Mouse (Mus musculus): ENCODE measurements around the gene Epm2aip1. TPM values are rescaled to one million over a fixed set of nuclear protein-coding genes. Genes with fewer than 3 reads are reported as not detected.

Gene Epm2aip1
- 80.5 TPM in 1 of 2 replicates, not detected in the other for polyA plus RNA-seq (2012; ENCODE audit: insufficient read depth, insufficient read length, low replicate concordance, missing spikeins)

DNA sequence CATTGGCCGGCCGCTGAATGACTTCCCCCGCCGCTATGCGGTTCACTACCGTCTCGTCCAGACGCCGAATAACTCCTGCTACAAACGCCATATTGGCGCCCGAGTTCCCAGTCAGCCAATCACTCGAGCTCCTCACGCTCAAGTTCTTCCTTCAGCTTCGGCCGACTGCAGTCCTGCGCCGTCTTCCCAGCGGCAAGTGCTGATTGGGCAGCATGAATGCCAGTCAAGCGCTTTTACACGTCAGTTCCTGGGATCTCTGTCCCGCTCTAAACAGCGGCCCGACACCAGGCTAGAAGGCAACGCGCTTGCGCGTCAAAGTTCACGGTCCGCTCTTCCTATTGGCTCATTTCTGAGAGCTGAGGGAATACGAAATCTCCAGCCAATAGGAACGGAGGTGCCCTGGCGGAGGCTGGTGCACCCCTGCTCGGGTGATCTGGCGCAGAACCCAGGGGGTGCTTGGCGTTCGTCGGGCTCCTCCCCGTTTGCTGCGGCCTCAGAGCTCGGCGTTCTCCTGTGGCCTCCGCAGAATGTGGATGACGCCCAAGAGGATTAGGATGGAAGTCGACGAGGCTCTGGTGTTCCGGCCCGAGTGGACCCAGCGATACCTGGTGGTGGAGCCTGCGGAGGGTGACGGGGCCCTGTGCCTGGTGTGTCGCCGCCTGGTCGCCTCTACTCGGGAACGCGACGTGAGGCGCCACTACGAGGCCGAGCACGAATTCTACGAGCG lies at the start of gene Epm2aip1, which contains the start of gene Mlh1:
Epm2aip1 (plus strand) TSS at position 496 of the 727 bp plus-strand sequence.
Mlh1 (minus strand) TSS at position 358 of the 727 bp plus-strand sequence.
- Histone ChIP-seq H3K4me1 (ENCODE audit: control insufficient read depth, insufficient read depth, low read length) (peaks cover 3% of the 10 kb centered on the region), H3K4me3 (ENCODE audit: insufficient read depth, low read depth, low read length) (peak within 1 kb of the TSS; percentile 68), H3K27ac (ENCODE audit: insufficient read depth, low read depth, low read length) (peak within 1 kb of the TSS; percentile 80)
- WGBS, result under 1% methylated on average over 64 of the region's 64 CpGs
- TF ChIP-seq CTCF (IDR thresholded peaks at IDR 0.05; ENCODE audit: insufficient read depth, low read depth, low read length), result no peak
- TF ChIP-seq POLR2A (IDR thresholded peaks at IDR 0.05; ENCODE audit: insufficient read depth, low read depth, low read length), result peak; percentile 74

DNA sequence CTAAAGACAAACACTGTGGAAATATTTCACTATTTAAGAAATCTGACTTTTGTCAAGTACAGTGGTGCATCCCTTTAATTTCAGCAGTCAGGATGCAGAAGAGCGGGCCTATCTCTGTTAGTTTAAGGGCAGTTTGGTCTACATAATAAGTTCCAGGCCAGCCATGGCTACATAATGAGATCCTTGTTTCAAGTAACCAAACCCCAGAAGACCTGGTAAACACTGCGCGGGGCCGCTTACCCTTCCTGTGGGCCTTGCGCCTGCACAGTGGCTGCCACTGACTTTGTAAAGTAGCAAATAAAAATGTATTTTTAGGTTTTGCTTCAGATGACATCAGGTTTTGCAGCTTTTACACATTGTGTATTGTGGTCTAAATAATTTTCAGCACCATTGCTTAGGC lies 48.3 kb upstream of the Epm2aip1 start:
- 96% methylated on average over 5 of the region's 5 CpGs for WGBS
- Histone ChIP-seq H3K4me3 (ENCODE audit: insufficient read depth, low read depth, low read length) (no peak overlapping the region), H3K4me1 (ENCODE audit: control insufficient read depth, insufficient read depth, low read length) (no peaks in the 10 kb centered on the region), H3K27ac (ENCODE audit: insufficient read depth, low read depth, low read length) (no peak overlapping the region)
- TF ChIP-seq CTCF (IDR thresholded peaks at IDR 0.05; ENCODE audit: insufficient read depth, low read depth, low read length) (no peak), POLR2A (IDR thresholded peaks at IDR 0.05; ENCODE audit: insufficient read depth, low read depth, low read length) (no peak)

DNA sequence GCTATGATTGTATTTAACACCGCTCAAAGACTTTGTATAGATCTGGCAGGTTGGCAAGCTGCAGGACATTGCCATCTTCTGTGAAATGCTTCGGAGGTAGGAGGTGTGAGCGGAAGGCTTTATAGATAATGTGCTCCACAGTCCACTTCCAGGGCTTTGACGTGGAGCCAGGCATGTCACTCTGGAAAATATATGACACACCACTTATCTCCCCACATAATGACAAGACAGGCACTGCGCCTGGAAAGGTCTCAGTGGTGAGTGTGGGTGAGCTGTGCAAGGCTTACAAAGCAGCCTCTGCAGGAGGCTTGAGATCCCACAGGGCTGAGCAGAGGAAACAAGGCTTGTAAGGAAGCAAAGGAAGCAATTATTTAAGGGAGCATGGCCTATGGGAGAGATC lies 43.3 kb upstream of the Epm2aip1 start:
- no peak overlapping the region for H3K4me3 ChIP-seq (ENCODE audit: insufficient read depth, low read depth, low read length)
- WGBS, result 83% methylated on average over 5 of the region's 5 CpGs
- TF ChIP-seq CTCF (IDR thresholded peaks at IDR 0.05; ENCODE audit: insufficient read depth, low read depth, low read length) (no peak), POLR2A (IDR thresholded peaks at IDR 0.05; ENCODE audit: insufficient read depth, low read depth, low read length) (no peak)
- H3K27ac ChIP-seq (ENCODE audit: insufficient read depth, low read depth, low read length), result no peak overlapping the region
- no peaks in the 10 kb centered on the region for H3K4me1 ChIP-seq (ENCODE audit: control insufficient read depth, insufficient read depth, low read length)

DNA sequence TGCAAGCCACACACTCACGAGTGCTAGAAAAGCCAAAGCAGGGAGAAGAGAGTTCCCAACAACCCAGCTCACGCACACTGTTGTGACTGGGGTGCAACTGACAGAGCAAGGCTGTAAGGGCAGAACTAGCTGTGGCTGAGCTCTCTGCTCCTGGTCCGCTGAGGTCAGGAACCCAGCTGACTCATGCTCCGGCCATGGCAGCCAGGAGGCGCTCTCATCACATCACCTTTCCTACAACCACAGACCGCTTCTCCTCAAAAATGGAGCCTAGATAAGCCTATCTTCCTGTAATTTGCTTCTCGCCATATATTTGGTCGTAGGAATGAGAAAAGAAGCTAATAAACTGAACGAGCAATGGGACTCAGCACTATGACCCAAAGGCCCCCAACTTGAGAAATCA lies 37.0 kb upstream of the Epm2aip1 start:
- H3K4me1 ChIP-seq (ENCODE audit: control insufficient read depth, insufficient read depth, low read length), result no peaks in the 10 kb centered on the region
- 91% methylated on average over 9 of the region's 9 CpGs for WGBS
- H3K27ac ChIP-seq (ENCODE audit: insufficient read depth, low read depth, low read length), result no peak overlapping the region
- H3K4me3 ChIP-seq (ENCODE audit: insufficient read depth, low read depth, low read length), result no peak overlapping the region
- TF ChIP-seq POLR2A (IDR thresholded peaks at IDR 0.05; ENCODE audit: insufficient read depth, low read depth, low read length), result no peak
- TF ChIP-seq CTCF (IDR thresholded peaks at IDR 0.05; ENCODE audit: insufficient read depth, low read depth, low read length), result no peak

DNA sequence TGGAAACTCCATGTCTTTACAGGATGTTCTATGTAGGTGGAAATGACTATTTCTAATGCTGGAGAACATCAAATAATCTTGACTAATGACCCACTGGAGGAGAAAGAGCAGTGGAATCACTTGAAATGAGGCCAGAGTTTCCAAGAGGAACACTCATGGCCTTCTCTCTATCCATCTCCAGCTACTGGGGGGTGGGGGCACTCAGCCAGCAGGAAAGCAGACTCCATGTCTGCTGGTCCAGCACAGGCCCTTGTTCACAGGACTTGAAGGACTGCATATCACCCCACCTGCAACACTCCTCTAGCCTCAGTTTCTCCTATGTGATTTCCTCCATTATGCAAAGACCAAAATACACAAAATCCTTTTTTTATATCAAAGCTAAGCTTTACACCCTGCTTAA lies 34.0 kb upstream of the Epm2aip1 start:
- Histone ChIP-seq H3K4me3 (ENCODE audit: insufficient read depth, low read depth, low read length) (no peak overlapping the region), H3K27ac (ENCODE audit: insufficient read depth, low read depth, low read length) (no peak overlapping the region), H3K4me1 (ENCODE audit: control insufficient read depth, insufficient read depth, low read length) (no peaks in the 10 kb centered on the region)
- TF ChIP-seq POLR2A (IDR thresholded peaks at IDR 0.05; ENCODE audit: insufficient read depth, low read depth, low read length) (no peak), CTCF (IDR thresholded peaks at IDR 0.05; ENCODE audit: insufficient read depth, low read depth, low read length) (no peak)

DNA sequence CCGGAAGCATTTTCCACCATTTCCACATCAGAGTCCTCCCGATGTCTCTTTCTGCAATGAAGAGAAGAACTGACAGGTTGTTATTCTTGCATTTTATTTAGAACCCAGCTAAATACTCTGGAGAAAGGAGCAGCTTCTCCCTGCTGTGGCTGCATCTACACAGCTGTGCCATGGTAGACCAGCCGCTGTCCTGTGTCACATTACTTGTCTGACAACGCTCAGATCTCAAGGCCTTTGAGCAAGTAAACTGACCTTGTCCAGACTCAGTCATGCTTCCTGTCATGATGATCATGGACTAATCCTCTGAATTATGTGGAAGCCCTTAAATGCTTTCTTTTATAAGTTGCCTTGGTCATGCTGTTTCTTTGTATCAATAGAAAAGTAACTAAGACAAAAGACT lies 31.9 kb upstream of the Epm2aip1 start:
- Histone ChIP-seq H3K4me3 (ENCODE audit: insufficient read depth, low read depth, low read length) (no peak overlapping the region), H3K27ac (ENCODE audit: insufficient read depth, low read depth, low read length) (no peak overlapping the region), H3K4me1 (ENCODE audit: control insufficient read depth, insufficient read depth, low read length) (no peaks in the 10 kb centered on the region)
- WGBS, result 74% methylated on average over 4 of the region's 4 CpGs
- TF ChIP-seq POLR2A (IDR thresholded peaks at IDR 0.05; ENCODE audit: insufficient read depth, low read depth, low read length) (no peak), CTCF (IDR thresholded peaks at IDR 0.05; ENCODE audit: insufficient read depth, low read depth, low read length) (no peak)

DNA sequence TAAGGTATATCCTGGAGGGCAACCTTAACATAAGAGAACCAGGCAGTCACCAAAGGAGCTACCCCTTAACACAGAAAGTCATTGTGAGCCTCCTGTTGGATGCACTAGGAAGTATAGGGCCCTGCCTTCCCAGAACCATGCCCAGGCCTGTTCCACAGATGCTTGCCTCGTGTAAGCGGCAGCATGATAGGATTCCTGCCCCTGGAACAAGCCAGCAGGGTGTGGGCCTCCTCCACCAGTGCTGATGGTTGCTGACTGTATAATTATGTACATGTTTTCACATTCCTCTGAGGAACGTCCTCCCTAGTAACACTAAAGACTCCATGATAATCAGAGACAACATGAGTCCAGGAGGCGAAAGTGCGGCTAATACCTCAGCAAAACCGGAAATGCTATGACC lies 28.3 kb upstream of the Epm2aip1 start:
- 71% methylated on average over 6 of the region's 6 CpGs for WGBS

DNA sequence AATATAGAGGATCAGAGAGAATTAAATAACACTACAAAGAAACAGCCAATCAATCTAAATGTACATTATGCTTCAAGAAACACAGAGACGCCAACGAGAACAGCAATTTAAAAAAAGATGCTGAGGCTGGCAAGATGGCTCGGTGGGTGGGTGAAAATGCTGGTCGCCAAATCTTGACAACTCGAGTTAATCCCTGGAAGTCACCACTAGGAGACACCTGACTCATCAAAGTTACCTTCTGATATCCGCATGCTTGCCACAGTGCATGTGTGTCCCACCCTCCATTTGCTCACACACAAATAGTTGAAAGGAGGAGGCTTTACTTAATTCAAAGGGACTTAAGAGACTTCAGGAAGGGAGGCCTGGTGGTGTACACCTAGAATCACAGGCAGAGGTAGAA lies 26.2 kb upstream of the Epm2aip1 start:
- TF ChIP-seq CTCF (IDR thresholded peaks at IDR 0.05; ENCODE audit: insufficient read depth, low read depth, low read length), result no peak
- TF ChIP-seq POLR2A (IDR thresholded peaks at IDR 0.05; ENCODE audit: insufficient read depth, low read depth, low read length), result no peak
- Histone ChIP-seq H3K4me3 (ENCODE audit: insufficient read depth, low read depth, low read length) (no peak overlapping the region), H3K27ac (ENCODE audit: insufficient read depth, low read depth, low read length) (no peak overlapping the region), H3K4me1 (ENCODE audit: control insufficient read depth, insufficient read depth, low read length) (no peaks in the 10 kb centered on the region)
- WGBS, result 74% methylated on average over 6 of the region's 6 CpGs

More for the DNA sequence above, 28.3 kb upstream of the Epm2aip1 start:
- Histone ChIP-seq H3K27ac (ENCODE audit: insufficient read depth, low read depth, low read length) (no peak overlapping the region), H3K4me3 (ENCODE audit: insufficient read depth, low read depth, low read length) (no peak overlapping the region), H3K4me1 (ENCODE audit: control insufficient read depth, insufficient read depth, low read length) (no peaks in the 10 kb centered on the region)
- TF ChIP-seq POLR2A (IDR thresholded peaks at IDR 0.05; ENCODE audit: insufficient read depth, low read depth, low read length), result no peak
- no peak for TF ChIP-seq CTCF (IDR thresholded peaks at IDR 0.05; ENCODE audit: insufficient read depth, low read depth, low read length)

DNA sequence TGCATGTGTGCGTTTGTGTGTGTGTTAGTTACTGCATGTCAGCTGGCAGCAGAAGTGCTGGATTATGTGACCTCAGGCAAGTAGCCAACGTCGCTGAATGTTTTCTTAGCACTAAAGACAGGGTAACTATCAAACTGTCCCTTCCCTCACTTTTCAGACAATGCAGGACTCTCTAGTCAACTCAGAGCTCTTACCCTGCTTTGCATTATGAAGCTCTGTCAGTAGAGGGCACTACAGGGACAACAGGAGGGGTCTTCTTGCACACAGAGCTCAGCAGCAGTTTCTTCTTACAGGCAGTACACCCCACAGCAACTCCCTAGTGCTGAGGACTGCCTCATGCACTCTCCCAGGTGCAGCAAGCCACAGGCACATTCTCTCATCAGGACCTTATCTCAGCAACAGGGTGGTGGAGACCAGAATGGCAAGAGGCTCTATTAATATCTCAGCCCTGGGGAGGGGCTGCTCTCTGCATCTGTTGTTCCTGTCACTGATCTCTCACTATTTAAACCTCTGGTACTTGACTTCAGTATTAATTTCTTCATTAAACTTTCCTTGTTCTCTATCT lies 24.0 kb upstream of the Epm2aip1 start:
- H3K4me1 ChIP-seq (ENCODE audit: control insufficient read depth, insufficient read depth, low read length), result no peaks in the 10 kb centered on the region
- no peak for TF ChIP-seq POLR2A (IDR thresholded peaks at IDR 0.05; ENCODE audit: insufficient read depth, low read depth, low read length)
- TF ChIP-seq CTCF (IDR thresholded peaks at IDR 0.05; ENCODE audit: insufficient read depth, low read depth, low read length), result no peak
- no peak overlapping the region for H3K4me3 ChIP-seq (ENCODE audit: insufficient read depth, low read depth, low read length)
- no peak overlapping the region for H3K27ac ChIP-seq (ENCODE audit: insufficient read depth, low read depth, low read length)
- 86% methylated on average over 3 of the region's 3 CpGs for WGBS
